Mouse (Mus musculus) lung, adult 2 months (tissue): ENCODE measurements around the gene Cldn14. TPM values are rescaled to one million over a fixed set of nuclear protein-coding genes. Genes with fewer than 3 reads are reported as not detected.

ENCODE experiments used
- DNase-seq: peaks from one replicate; pipeline ENCODE4 v3.0.0; 2022
- H3K4me1 ChIP-seq: fragments of 200-500 bp; 2 replicates; pipeline ENCODE4 v1.6.1; 2011; ENCODE audit warnings: low read length; ENCODE audit not compliant: control insufficient read depth, insufficient read depth
- H3K4me3 ChIP-seq: fragments of 200-500 bp; replicated peaks from 2 replicates; pipeline ENCODE3; 2011; ENCODE audit warnings: low read depth, mild to moderate bottlenecking, control low read depth, low read length; ENCODE audit errors: extremely low read depth
- CTCF ChIP-seq: fragments of 200-500 bp; IDR thresholded peaks from 2 replicates; pipeline ENCODE4 v1.5.1; 2011; ENCODE audit warnings: mild to moderate bottlenecking, low read length, control low read depth; ENCODE audit not compliant: insufficient read depth
- POLR2A ChIP-seq: fragments of 200-500 bp; IDR thresholded peaks from 2 replicates; pipeline ENCODE4 v1.6.1; 2011; ENCODE audit warnings: low read depth, mild to moderate bottlenecking, control low read depth, low read length, borderline replicate concordance; ENCODE audit errors: extremely low read depth
- WGBS: fragments of 180-500 bp; shearing (Covaris S2); methylation state at CpG from one replicate; pipeline ENCODE4 v1.1.7; 2018; 5-methylcytosine and 5-hydroxymethylcytosine counted together
- polyA plus RNA-seq: library from polyadenylated mRNA; depleted of rRNA; stranded (reverse); fragments of >200 nt; gene quantifications from 2 replicates; pipeline ENCODE4 v1.2.3, GENCODE M21; 2012

Gene Cldn14
- polyA plus RNA-seq, 1 experiment = 0.08 TPM

GRCm38 (mm10) chr16:93909936-93910335 lies 98.7 kb downstream of the Cldn14 start:
- no peaks in the 10 kb centered on the region; the same call in 1 of the 2 replicates for H3K4me1 ChIP-seq
- no peak for DNase-seq
- TF ChIP-seq POLR2A (no peak), CTCF (no peak)
- 75% methylated on average over 3 of the region's 3 CpGs for WGBS
- H3K4me3 ChIP-seq = no peak overlapping the region

GRCm38 (mm10) chr16:93908196-93908595 lies 100.4 kb downstream of the Cldn14 start:
- no peak for TF ChIP-seq POLR2A
- TF ChIP-seq CTCF = no peak
- Histone ChIP-seq H3K4me3 (no peak overlapping the region), H3K4me1 (no peaks in the 10 kb centered on the region)
- 89% methylated on average over 8 of the region's 8 CpGs for WGBS
- DNase-seq = no peak

- 72% methylated on average over 5 of the region's 5 CpGs for WGBS
- TF ChIP-seq POLR2A (no peak), CTCF (no peak)
- DNase-seq = no peak
- H3K4me3 ChIP-seq = no peak overlapping the region
- no peaks in the 10 kb centered on the region for H3K4me1 ChIP-seq
Observed at GRCm38 (mm10) chr16:93907761-93908160, 100.9 kb downstream of the Cldn14 start.

- DNase-seq = peak; percentile 62
- no peaks in the 10 kb centered on the region for H3K4me1 ChIP-seq
- TF ChIP-seq CTCF (peak; percentile 97), POLR2A (no peak)
- WGBS = 64% methylated on average over 11 of the region's 11 CpGs
- H3K4me3 ChIP-seq = no peak overlapping the region
Observed at GRCm38 (mm10) chr16:93906156-93907014, 102.3 kb downstream of the Cldn14 start.

GRCm38 (mm10) chr16:93903027-93903426 lies 105.6 kb downstream of the Cldn14 start:
- no peak overlapping the region for H3K4me3 ChIP-seq
- TF ChIP-seq POLR2A (no peak), CTCF (0 out of 2 replicates have a peak, but pooled peaks have one; percentile 11)
- no peaks in the 10 kb centered on the region for H3K4me1 ChIP-seq
- WGBS = 84% methylated on average over 6 of the region's 6 CpGs
- no peak for DNase-seq

GRCm38 (mm10) chr16:93893285-93893684 lies 115.4 kb downstream of the Cldn14 start:
- TF ChIP-seq CTCF = no peak
- no peak for TF ChIP-seq POLR2A
- Histone ChIP-seq H3K4me3 (no peak overlapping the region), H3K4me1 (no peaks in the 10 kb centered on the region)
- WGBS = 91% methylated on average over 5 of the region's 5 CpGs
- DNase-seq = no peak

GRCm38 (mm10) chr16:93890948-93891604 lies 117.6 kb downstream of the Cldn14 start:
- Histone ChIP-seq H3K4me1 (no peaks in the 10 kb centered on the region), H3K4me3 (no peak overlapping the region)
- no peak for DNase-seq
- TF ChIP-seq POLR2A = no peak
- no peak for TF ChIP-seq CTCF
- 74% methylated on average over 12 of the region's 12 CpGs for WGBS

- no peak for DNase-seq
- WGBS = 84% methylated on average over 6 of the region's 6 CpGs
- no peak for TF ChIP-seq CTCF
- no peak for TF ChIP-seq POLR2A
- Histone ChIP-seq H3K4me3 (no peak overlapping the region), H3K4me1 (no peaks in the 10 kb centered on the region)
Observed at GRCm38 (mm10) chr16:93888481-93888880, 120.2 kb downstream of the Cldn14 start.

- TF ChIP-seq POLR2A (no peak), CTCF (no peak)
- H3K4me1 ChIP-seq = no peaks in the 10 kb centered on the region; the same call in 1 of the 2 replicates
- no peak for DNase-seq
- no peak overlapping the region for H3K4me3 ChIP-seq
- whole genome bisulfite sequencing = 55% methylated on average over 5 of the region's 5 CpGs
Observed at GRCm38 (mm10) chr16:93884722-93885113, 123.9 kb downstream of the Cldn14 start.

- 1% methylated on average over 43 of the region's 43 CpGs for WGBS
- TF ChIP-seq POLR2A = no peak
- TF ChIP-seq CTCF = no peak
- Histone ChIP-seq H3K4me1 (no peaks in the 10 kb centered on the region; the same call in 1 of the 2 replicates), H3K4me3 (peak overlapping the region; percentile 82)
- DNase-seq = no peak
Observed at GRCm38 (mm10) chr16:93884086-93884721, 124.4 kb downstream of the Cldn14 start.
